Mouse (Mus musculus) adrenal gland, postnatal 14 days (tissue): ENCODE measurements around the gene Etfa. TPM values are rescaled to one million over a fixed set of nuclear protein-coding genes. Genes with fewer than 3 reads are reported as not detected.
A peak's percentile ranks its signal among the peaks of the same experiment; 100 is the strongest.

Source experiments
- DNase-seq: peaks from one replicate; pipeline ENCODE4 v3.0.0; 2021; ENCODE audit warnings: mixed read lengths
- total RNA-seq: library from RNA; stranded (reverse); gene quantifications from 2 replicates; pipeline ENCODE4 v1.2.3, GENCODE M21; 2021

Etfa gene
- total RNA-seq, 1 experiment from 2014 or later = 1,170 TPM

DNA sequence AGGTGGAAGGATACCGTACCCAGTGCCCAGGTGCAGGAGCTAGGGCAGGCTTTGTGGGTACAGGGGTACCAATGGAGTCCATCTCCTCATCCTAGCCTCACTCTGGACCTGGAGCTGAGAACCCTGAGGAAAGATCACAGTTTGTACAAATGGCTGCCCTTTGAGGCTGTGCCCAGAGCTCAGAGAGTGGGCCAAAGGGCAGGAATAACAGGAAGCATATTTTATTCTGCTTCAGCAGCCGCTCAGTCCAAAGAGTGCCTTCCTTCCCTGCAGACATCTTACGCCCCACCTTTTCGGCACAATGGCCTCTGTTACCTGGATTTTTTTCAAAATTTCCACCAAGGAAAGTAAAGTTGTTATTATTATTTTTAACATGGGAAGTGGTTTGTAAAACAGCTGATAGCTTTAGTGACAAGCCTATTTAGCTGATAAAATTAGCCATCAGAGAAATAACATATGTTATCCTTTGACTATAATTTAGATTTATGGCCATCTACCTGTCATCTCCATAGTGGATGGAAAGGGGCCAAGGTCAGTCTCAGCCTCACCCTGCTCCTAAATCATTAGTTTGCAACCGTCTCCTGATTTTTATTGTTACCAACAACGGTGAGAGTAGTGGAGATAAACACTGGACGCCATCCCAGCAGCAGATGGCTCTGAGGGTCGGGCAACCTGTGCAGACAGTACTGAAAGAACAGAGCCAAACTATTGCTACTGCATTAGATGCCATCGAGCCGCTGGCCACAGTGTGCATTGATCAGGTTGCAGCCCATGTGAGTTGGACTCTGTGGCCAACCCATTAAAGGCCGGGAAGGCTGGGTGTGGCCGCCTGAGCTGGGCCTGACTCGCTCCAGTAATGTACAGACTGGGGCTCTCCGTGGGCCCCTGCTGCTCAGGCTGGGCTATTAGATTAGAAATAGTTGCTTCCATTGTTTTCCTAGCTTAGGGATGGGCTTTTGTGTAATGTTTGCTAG lies 88.3 kb downstream of the Etfa start:
- no peak for DNase-seq

DNA sequence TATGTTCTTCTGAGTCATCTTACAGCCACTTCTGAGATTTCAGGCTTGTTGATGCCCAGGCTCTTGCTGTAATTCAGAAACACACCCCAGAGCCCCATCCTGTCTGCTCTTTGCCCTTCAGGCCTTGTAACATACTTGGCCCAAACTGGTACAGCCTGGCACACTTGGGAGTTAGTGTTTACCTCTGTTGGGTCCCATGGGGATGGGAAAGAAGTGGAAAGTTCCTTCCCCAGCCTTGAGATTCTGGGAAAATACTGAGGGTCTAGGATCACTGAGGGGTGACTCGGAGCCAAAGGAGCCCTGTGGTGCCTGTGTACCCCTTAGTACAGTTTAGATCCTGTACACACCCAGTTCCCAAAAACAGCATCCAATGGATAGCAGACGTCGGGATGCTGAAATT lies 90.3 kb downstream of the Etfa start:
- peak; percentile 51 for DNase-seq

DNA sequence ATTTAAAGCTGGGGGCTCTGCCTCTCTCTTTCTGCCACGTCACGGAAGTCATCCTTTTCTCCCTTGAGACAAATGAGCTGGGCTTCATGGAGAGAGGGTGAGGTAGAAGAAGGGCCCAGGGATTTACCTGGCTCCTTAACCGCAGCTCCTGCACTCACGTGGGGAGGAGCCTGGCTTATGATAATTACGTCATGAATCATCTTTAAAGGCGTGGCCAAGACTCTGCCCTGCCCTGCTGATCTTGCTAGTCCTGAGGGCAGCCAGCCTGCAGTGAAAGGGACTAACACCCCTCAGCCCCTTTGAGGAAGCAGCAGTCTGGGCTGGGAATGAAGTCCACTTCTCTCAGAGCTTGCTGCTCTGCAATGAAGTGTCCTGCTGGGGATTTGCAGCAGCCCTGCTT lies 100.9 kb downstream of the Etfa start:
- DNase-seq = no peak

DNA sequence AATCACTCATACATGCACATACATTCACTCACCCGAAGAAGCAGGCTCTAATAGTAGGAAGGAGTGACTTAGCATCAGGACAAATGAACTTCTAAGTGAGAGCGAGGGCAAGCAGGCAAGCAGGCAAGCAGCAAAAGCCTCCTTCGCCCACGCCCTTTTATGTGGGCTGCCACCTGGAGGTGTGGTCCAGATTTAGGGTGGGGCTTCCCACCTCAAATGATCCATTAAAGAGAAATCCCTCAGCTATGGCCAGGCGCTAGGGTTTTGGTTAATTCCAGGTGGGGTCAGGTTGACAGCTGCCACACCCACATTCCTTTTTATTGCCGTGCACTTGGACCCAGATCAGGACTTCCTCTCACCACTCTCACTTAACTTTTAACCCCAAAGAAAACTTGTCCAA lies 101.6 kb downstream of the Etfa start:
- no peak for DNase-seq

GRCm38 (mm10) chr9:55409833-55410232 lies 102.2 kb downstream of the Etfa start:
- DNase-seq = no peak

GRCm38 (mm10) chr9:55408851-55409250 lies 103.2 kb downstream of the Etfa start:
- DNase-seq = no peak

- no peak for DNase-seq
These were observed 105.3 kb downstream of the Etfa start for GRCm38 (mm10) chr9:55406773-55407172.

- DNase-seq = peak; percentile 57
These were observed 106.9 kb downstream of the Etfa start for GRCm38 (mm10) chr9:55404976-55405702.

Other genes with a start within 250 kb of the Etfa start
- 56.9 and 65.7 TPM in 2 replicates for gene Nrg4, start 185.4 kb downstream of the Etfa start, total RNA-seq
- gene Tmem266, start 185.3 kb downstream of the Etfa start, total RNA-seq = 0.93 and 1.3 TPM in 2 replicates
- gene Isl2, start 26.4 kb upstream of the Etfa start, total RNA-seq = not detected in 2 replicates